ENCODE assay signal across 18 mouse cellular contexts in genomic region chr2:27650991-27651390, GRCm38 (mm10). TPM values are rescaled to one million over a fixed set of nuclear protein-coding genes. Genes with fewer than 3 reads are reported as not detected.
DNase-seq lines count a peak whose midpoint lies in the region; ATAC-seq lines count a peak whose summit lies in the region.
"Had no signal": no experiment of that assay in that cellular context is flagged by ENCODE, and none has a peak within 500 bp of the region (broad histone marks: within the 10 kb centered on the region; RNA-seq: fewer than 3 reads in every experiment).

No protein-coding gene starts in this region.

- H3K27me3 ChIP-seq in hindbrain, embryonic 12.5 days, result peaks cover 3% of the 10 kb centered on the region
- H3K27me3 ChIP-seq in hindbrain, embryonic 16.5 days (replicated peaks; ENCODE audit: control insufficient read depth, insufficient read depth, low read length), result no peaks in the 10 kb centered on the region
- H3K27me3 ChIP-seq in midbrain, embryonic 12.5 days, result peaks cover 43% of the 10 kb centered on the region
- no peaks in the 10 kb centered on the region for H3K27me3 ChIP-seq in midbrain, embryonic 15.5 days (replicated peaks)
- peaks cover 3% of the 10 kb centered on the region; the same call in 1 of the 2 replicates for H3K27me3 ChIP-seq in hindbrain, embryonic 13.5 days
- H3K27me3 ChIP-seq in stomach, embryonic 15.5 days (replicated peaks), result no peaks in the 10 kb centered on the region
- H3K27me3 ChIP-seq: embryonic facial prominence, embryonic 12.5 days; neural tube, embryonic 13.5 days had no signal

- no peaks in the 10 kb centered on the region for H3K9me3 ChIP-seq in hindbrain, embryonic 12.5 days (replicated peaks)
- H3K9me3 ChIP-seq in hindbrain, embryonic 16.5 days (ENCODE audit: control insufficient read depth, low read length), result no peaks in the 10 kb centered on the region
- no peaks in the 10 kb centered on the region for H3K9me3 ChIP-seq in midbrain, embryonic 12.5 days
- no peaks in the 10 kb centered on the region for H3K9me3 ChIP-seq in midbrain, embryonic 15.5 days
- H3K9me3 ChIP-seq in hindbrain, embryonic 13.5 days, result 0 out of 2 replicates have a peak, but pooled peaks cover 3% of the 10 kb centered on the region
- H3K9me3 ChIP-seq in stomach, embryonic 15.5 days, result no peaks in the 10 kb centered on the region
- H3K9me3 ChIP-seq: embryonic facial prominence, embryonic 12.5 days; forebrain, embryonic 12.5 days; neural tube, embryonic 13.5 days had no signal

- H3K36me3 ChIP-seq in hindbrain, embryonic 12.5 days, result no peaks in the 10 kb centered on the region
- H3K36me3 ChIP-seq in hindbrain, embryonic 16.5 days (ENCODE audit: control insufficient read depth, insufficient read depth, low read length), result no peaks in the 10 kb centered on the region
- no peaks in the 10 kb centered on the region for H3K36me3 ChIP-seq in midbrain, embryonic 12.5 days
- H3K36me3 ChIP-seq in midbrain, embryonic 15.5 days (replicated peaks), result no peaks in the 10 kb centered on the region
- H3K36me3 ChIP-seq in hindbrain, embryonic 13.5 days, result no peaks in the 10 kb centered on the region
- no peaks in the 10 kb centered on the region for H3K36me3 ChIP-seq in stomach, embryonic 15.5 days
- H3K36me3 ChIP-seq: embryonic facial prominence, embryonic 12.5 days; forebrain, embryonic 12.5 days; neural tube, embryonic 13.5 days had no signal

- peaks cover 19% of the 10 kb centered on the region for H3K4me1 ChIP-seq in hindbrain, embryonic 12.5 days
- no peaks in the 10 kb centered on the region; the same call in 1 of the 2 replicates for H3K4me1 ChIP-seq in hindbrain, embryonic 16.5 days (ENCODE audit: control insufficient read depth, insufficient read depth, low read depth, low read length)
- H3K4me1 ChIP-seq in midbrain, embryonic 12.5 days, result peaks cover 23% of the 10 kb centered on the region
- peaks cover 5% of the 10 kb centered on the region; the same call in 1 of the 2 replicates for H3K4me1 ChIP-seq in midbrain, embryonic 15.5 days
- H3K4me1 ChIP-seq in hindbrain, embryonic 13.5 days (replicated peaks), result peaks cover 19% of the 10 kb centered on the region
- peaks cover 8% of the 10 kb centered on the region for H3K4me1 ChIP-seq in stomach, embryonic 15.5 days

- H3K4me2 ChIP-seq in hindbrain, embryonic 12.5 days (replicated peaks), result no peak overlapping the region
- no peak overlapping the region for H3K4me2 ChIP-seq in hindbrain, embryonic 16.5 days (ENCODE audit: low read length)
- no peak overlapping the region for H3K4me2 ChIP-seq in midbrain, embryonic 12.5 days (replicated peaks)
- no peak overlapping the region for H3K4me2 ChIP-seq in midbrain, embryonic 15.5 days
- H3K4me2 ChIP-seq in hindbrain, embryonic 13.5 days, result no peak overlapping the region
- no peak overlapping the region for H3K4me2 ChIP-seq in stomach, embryonic 15.5 days
- H3K4me2 ChIP-seq: embryonic facial prominence, embryonic 12.5 days; forebrain, embryonic 12.5 days; liver, embryonic 11.5 days; lung, embryonic 14.5 days; neural tube, embryonic 13.5 days had no signal

- H3K9ac ChIP-seq in hindbrain, embryonic 12.5 days, result no peak overlapping the region
- no peak overlapping the region for H3K9ac ChIP-seq in hindbrain, embryonic 16.5 days (ENCODE audit: low read depth, low read length)
- no peak overlapping the region for H3K9ac ChIP-seq in midbrain, embryonic 12.5 days (replicated peaks)
- no peak overlapping the region for H3K9ac ChIP-seq in midbrain, embryonic 15.5 days
- no peak overlapping the region for H3K9ac ChIP-seq in hindbrain, embryonic 13.5 days
- no peak overlapping the region for H3K9ac ChIP-seq in stomach, embryonic 15.5 days
- H3K9ac ChIP-seq: embryonic facial prominence, embryonic 12.5 days; forebrain, embryonic 12.5 days; lung, embryonic 14.5 days had no signal

- no peak overlapping the region for H3K4me3 ChIP-seq in hindbrain, embryonic 12.5 days
- no peak overlapping the region for H3K4me3 ChIP-seq in hindbrain, embryonic 16.5 days (ENCODE audit: low read length)
- no peak overlapping the region for H3K4me3 ChIP-seq in midbrain, embryonic 12.5 days
- no peak overlapping the region for H3K4me3 ChIP-seq in midbrain, embryonic 15.5 days
- no peak overlapping the region for H3K4me3 ChIP-seq in hindbrain, embryonic 13.5 days
- H3K4me3 ChIP-seq in stomach, embryonic 15.5 days (replicated peaks), result no peak overlapping the region
- H3K4me3 ChIP-seq: embryonic facial prominence, embryonic 12.5 days; forebrain, embryonic 12.5 days; neural tube, embryonic 13.5 days had no signal

- no peak for ATAC-seq in hindbrain, embryonic 12.5 days (ENCODE audit: low FRiP score)
- no peak for ATAC-seq in hindbrain, embryonic 16.5 days
- no peak for ATAC-seq in midbrain, embryonic 12.5 days (ENCODE audit: low FRiP score, low read depth)
- ATAC-seq in midbrain, embryonic 15.5 days (replicated peaks), result no peak
- ATAC-seq in hindbrain, embryonic 13.5 days (ENCODE audit: low FRiP score), result no peak
- ATAC-seq in stomach, embryonic 15.5 days (ENCODE audit: insufficient read depth, low FRiP score, low read depth), result no peak
- no peak for ATAC-seq in erythroid progenitor cell, adult 5-6 weeks (replicated peaks; ENCODE audit: low FRiP score, poor library complexity, severe bottlenecking)
- ATAC-seq: midbrain, embryonic 16.5 days had no signal

- DNase-seq in lung, adult 18-20 months, result no peak
- DNase-seq: adrenal gland, adult 8-10 months; cerebellum, postnatal 14 days; gastrocnemius, postnatal 25 days; lung, embryonic 14.5 days; lung, postnatal 4 days had no signal

- peak overlapping the region; percentile 58 for H3K27ac ChIP-seq in hindbrain, embryonic 12.5 days
- no peak overlapping the region for H3K27ac ChIP-seq in hindbrain, embryonic 16.5 days (ENCODE audit: low read depth, low read length)
- H3K27ac ChIP-seq in midbrain, embryonic 12.5 days (replicated peaks), result peak overlapping the region; percentile 70; the same call in 1 of the 2 replicates
- no peak overlapping the region for H3K27ac ChIP-seq in midbrain, embryonic 15.5 days
- 0 out of 2 replicates have a peak overlapping the region, but pooled peaks have one; percentile 70 for H3K27ac ChIP-seq in hindbrain, embryonic 13.5 days
- peak overlapping the region; percentile 82; the same call in 1 of the 2 replicates for H3K27ac ChIP-seq in stomach, embryonic 15.5 days

RNA-seq across cellular contexts. Expression of gene Rxra, which starts 25.2 kb away (rescaled TPM):
- polyA plus RNA-seq in hindbrain, embryonic 12.5 days (2016; fragmentation: Nextera tagmentation; extraction: Ambion mirVana), result 11.1 and 11.2 TPM in 2 replicates
- 3.4 and 4.0 TPM in 2 replicates for polyA plus RNA-seq in hindbrain, embryonic 16.5 days (2015; fragmentation: Nextera tagmentation; extraction: Ambion mirVana)
- polyA plus RNA-seq in midbrain, embryonic 12.5 days (2016; fragmentation: Nextera tagmentation; extraction: Ambion mirVana), result 8.3 and 9.5 TPM in 2 replicates
- 3.1 and 4.1 TPM in 2 replicates for polyA plus RNA-seq in midbrain, embryonic 15.5 days (2015; fragmentation: Nextera tagmentation; extraction: Ambion mirVana)
- 4.6 and 4.7 TPM in 2 replicates for polyA plus RNA-seq in hindbrain, embryonic 13.5 days (2015; fragmentation: Nextera tagmentation; extraction: Ambion mirVana)
- 12.4 and 13.0 TPM in 2 replicates for polyA plus RNA-seq in stomach, embryonic 15.5 days (2015; fragmentation: Nextera tagmentation; extraction: Ambion mirVana)
- 1.7 and 2.2 TPM in 2 replicates for total RNA-seq in erythroid progenitor cell, adult 5-6 weeks (2015; ENCODE audit: low replicate concordance)
- 1.7 and 3.6 TPM in 2 replicates for total RNA-seq in erythroid progenitor cell, adult 5-6 weeks (2017; ENCODE audit: low replicate concordance)

Comparison
In these comparisons a context has a peak if more than half of its experiments do, and no peak if none do; other contexts are left out.
1. H3K27ac ChIP-seq: peak in hindbrain, embryonic 12.5 days (single experiment), midbrain, embryonic 12.5 days (single experiment), hindbrain, embryonic 13.5 days (single experiment) and stomach, embryonic 15.5 days (single experiment); none in hindbrain, embryonic 16.5 days (single experiment) and midbrain, embryonic 15.5 days (single experiment).